Mouse (Mus musculus): ENCODE measurements around the gene Ftsj3.
"Not testable (repeated sequence)": the region's sequence is repeated elsewhere in the genome, so short reads cannot be mapped to it uniquely, and the experiment has no call there.

GRCm38 (mm10) chr11:106233978-106234377 lies 21.9 kb downstream of the Ftsj3 start:
- TF ChIP-seq POLR2A (IDR thresholded peaks at IDR 0.05; ENCODE audit: borderline replicate concordance, control insufficient read depth, low read depth, low read length); CTCF (IDR thresholded peaks at IDR 0.05; ENCODE audit: control insufficient read depth, insufficient read depth, low read length): not testable (repeated sequence)
